Mouse (Mus musculus) kidney, postnatal 10 days (tissue): Measurements from ENCODE around the gene Gata3.

ENCODE experiments used
- DNase-seq: peaks from one replicate; pipeline ENCODE4 v3.0.0; 2021; ENCODE audit warnings: mixed read lengths

The Gata3 gene

GRCm38 (mm10) chr2:9889651-9890183, at the start of gene Gata3:
Gene Gata3, minus strand, starts transcription at chr2:9890034.
- peak; percentile 34 for DNase-seq

GRCm38 (mm10) chr2:9939250-9939649, 49.4 kb upstream of the Gata3 start:
- DNase-seq, result no peak

- DNase-seq, result no peak
Measured at GRCm38 (mm10) chr2:9935965-9936364, 46.1 kb upstream of the Gata3 start.

- DNase-seq, result no peak
Measured at GRCm38 (mm10) chr2:9926905-9927283, 37.1 kb upstream of the Gata3 start.

- DNase-seq, result no peak
Measured at GRCm38 (mm10) chr2:9926194-9926904, 36.5 kb upstream of the Gata3 start.

- peak; percentile 72 for DNase-seq
Measured at GRCm38 (mm10) chr2:9918691-9919471, 29.0 kb upstream of the Gata3 start.

- DNase-seq, result no peak
Measured at GRCm38 (mm10) chr2:9917602-9918001, 27.8 kb upstream of the Gata3 start.

- DNase-seq, result no peak
Measured at GRCm38 (mm10) chr2:9905995-9906394, 16.2 kb upstream of the Gata3 start.

- DNase-seq, result no peak
Measured at GRCm38 (mm10) chr2:9903854-9904560, 14.2 kb upstream of the Gata3 start.

GRCm38 (mm10) chr2:9897846-9898245, 8.0 kb upstream of the Gata3 start:
- no peak for DNase-seq

- DNase-seq, result no peak
Measured at GRCm38 (mm10) chr2:9896097-9896770, 6.4 kb upstream of the Gata3 start.

GRCm38 (mm10) chr2:9894836-9895593, 5.2 kb upstream of the Gata3 start:
- no peak for DNase-seq

GRCm38 (mm10) chr2:9893272-9893953, 3.6 kb upstream of the Gata3 start:
- DNase-seq, result no peak

GRCm38 (mm10) chr2:9892541-9892940, 2.7 kb upstream of the Gata3 start:
- no peak for DNase-seq

- DNase-seq, result no peak
Measured at GRCm38 (mm10) chr2:9890906-9891305, 1.1 kb upstream of the Gata3 start.

GRCm38 (mm10) chr2:9890251-9890650, 417 bp upstream of the Gata3 start:
- DNase-seq, result no peak

- peak; percentile 65 for DNase-seq
Measured at GRCm38 (mm10) chr2:9888913-9889650, 752 bp downstream of the Gata3 start, which contains the start of gene 9230102O04Rik. Gene 9230102O04Rik, minus strand, starts transcription at chr2:9889540.

GRCm38 (mm10) chr2:9887636-9888035, 2.2 kb downstream of the Gata3 start:
- DNase-seq, result no peak

- DNase-seq, result no peak
Measured at GRCm38 (mm10) chr2:9886921-9887610, 2.8 kb downstream of the Gata3 start.

- DNase-seq, result no peak
Measured at GRCm38 (mm10) chr2:9886031-9886430, 3.8 kb downstream of the Gata3 start.
